Mouse (Mus musculus) CH12.LX (cell line): ENCODE measurements around the gene Cyp2c54. TPM values are rescaled to one million over a fixed set of nuclear protein-coding genes. Genes with fewer than 3 reads are reported as not detected.
"Not testable (repeated sequence)": the region's sequence is repeated elsewhere in the genome, so short reads cannot be mapped to it uniquely, and the experiment has no call there.

Experiments
- DNase-seq: peaks from one replicate; pipeline ENCODE4 v3.0.0-alpha.2; 2013; ENCODE audit errors: extremely low read depth
- H3K27ac ChIP-seq: 2 replicates; pipeline ENCODE4 v1.5.1; 2012; ENCODE audit warnings: low read depth, mild to moderate bottlenecking, control low read depth, moderate library complexity; ENCODE audit not compliant: insufficient read depth
- H3K27me3 ChIP-seq: replicated peaks from 2 replicates; pipeline ENCODE3; 2012; ENCODE audit warnings: inconsistent platforms
- H3K36me3 ChIP-seq, 2 experiments: replicated peaks in 1 of 2; 2 replicates each; pipeline versions ENCODE3 to v1.6.1; 2012; ENCODE audit warnings: inconsistent platforms in 1 of 2, low read length in 1 of 2, mild to moderate bottlenecking in 1 of 2, mixed read lengths in 1 of 2, moderate library complexity in 1 of 2; ENCODE audit not compliant: control insufficient read depth in 1 of 2, insufficient read depth in 1 of 2
- H3K4me1 ChIP-seq, 2 experiments: 2 replicates each; pipeline ENCODE4 v1.6.1; 2012; ENCODE audit warnings: inconsistent platforms in 1 of 2, moderate library complexity in 1 of 2; ENCODE audit not compliant: insufficient read depth in 2 of 2, control insufficient read depth in 1 of 2
- H3K4me2 ChIP-seq: 2 replicates; pipeline ENCODE4 v1.6.1; 2012; ENCODE audit warnings: low read depth, mild to moderate bottlenecking, control low read depth; ENCODE audit not compliant: poor library complexity, insufficient read depth, severe bottlenecking
- H3K4me3 ChIP-seq, 3 experiments: fragments of 150-350 bp in 1 of 3; sonication (generic) in 1 of 3; replicated peaks in 1 of 3; 2 replicates each; pipeline versions ENCODE3 to v1.5.1; 2011 to 2012; ENCODE audit warnings: low read depth in 2 of 3, low read length in 2 of 3, mild to moderate bottlenecking in 2 of 3, moderate library complexity in 2 of 3, control low read depth in 1 of 3, improper control_type of control experiment in 1 of 3, inconsistent platforms in 1 of 3, mixed read lengths in 1 of 3; ENCODE audit not compliant: poor library complexity in 1 of 3
- H3K79me2 ChIP-seq: replicated peaks from 2 replicates; pipeline ENCODE4 v1.6.1; 2012; ENCODE audit warnings: mild to moderate bottlenecking, moderate library complexity; ENCODE audit not compliant: control insufficient read depth, poor library complexity, insufficient read depth, severe bottlenecking; ENCODE audit errors: extremely low read depth
- H3K9ac ChIP-seq: 2 replicates; pipeline ENCODE4 v1.6.1; 2012; ENCODE audit warnings: low read depth, mild to moderate bottlenecking, control low read depth, moderate library complexity; ENCODE audit not compliant: insufficient read depth
- H3K9me3 ChIP-seq: replicated peaks from 2 replicates; pipeline ENCODE3; 2012; ENCODE audit warnings: low read length, inconsistent platforms, mixed read lengths
- CHD2 ChIP-seq: IDR thresholded peaks from 2 replicates; pipeline ENCODE4 v1.6.1; 2011; ENCODE audit warnings: low read length, improper control_type of control experiment
- JUN ChIP-seq: IDR thresholded peaks from 2 replicates; pipeline ENCODE4 v1.6.1; 2011; ENCODE audit warnings: low read depth, mild to moderate bottlenecking, low read length, improper control_type of control experiment, moderate library complexity; ENCODE audit not compliant: insufficient read depth
- MAZ ChIP-seq: IDR thresholded peaks from 2 replicates; pipeline ENCODE4 v1.6.1; 2012; ENCODE audit warnings: low read depth, mild to moderate bottlenecking, inconsistent platforms, low read length, improper control_type of control experiment, moderate library complexity
- PAX5 ChIP-seq: IDR thresholded peaks from 2 replicates; pipeline ENCODE4 v1.6.1; 2012; ENCODE audit warnings: low read length, inconsistent platforms, mixed read lengths
- POLR2A ChIP-seq: IDR thresholded peaks from 2 replicates; pipeline ENCODE4 v1.6.1; 2011; ENCODE audit warnings: low read depth, mild to moderate bottlenecking, improper control_type of control experiment, low read length
- POLR2AphosphoS2 ChIP-seq: IDR thresholded peaks from 2 replicates; pipeline ENCODE4 v1.6.1; 2011; ENCODE audit warnings: low read depth, low read length, improper control_type of control experiment
- RAD21 ChIP-seq: IDR thresholded peaks from 2 replicates; pipeline ENCODE4 v1.6.1; 2011; ENCODE audit warnings: low read depth, mild to moderate bottlenecking, low read length, improper control_type of control experiment, moderate library complexity
- RCOR1 ChIP-seq: conservative IDR thresholded peaks from 2 replicates; pipeline ENCODE4 v1.6.1; 2012; ENCODE audit warnings: low read depth, mild to moderate bottlenecking, inconsistent platforms, low read length, improper control_type of control experiment
- USF2 ChIP-seq: conservative IDR thresholded peaks from 2 replicates; pipeline ENCODE4 v1.6.1; 2011; ENCODE audit warnings: low read depth, low read length, improper control_type of control experiment
- dilution Hi-C: fragments of 300-500 bp; cut with MboI; formaldehyde crosslinking; loops from 2 replicates; pipeline ENCODE4 v1.14.3; 2020; ENCODE audit warnings: low sequenced_read_pairs; ENCODE audit not compliant: extremely low pct_unique_long_range_greater_than_20kb, extremely low pct_ligation_motif_present
- in situ Hi-C: fragments of 300-500 bp; cut with MboI; formaldehyde crosslinking; loops from 3 replicates; pipeline ENCODE4 v1.14.3; 2019; ENCODE audit warnings: low sequenced_read_pairs, low pct_ligation_motif_present, low pct_unique_long_range_greater_than_20kb, mixed read lengths
- polyA plus RNA-seq: library from polyadenylated mRNA; unstranded; fragments of >175 nt; gene quantifications from 2 replicates; pipeline ENCODE4 v1.2.1, GENCODE M21; 2012; ENCODE audit warnings: low read depth; ENCODE audit not compliant: insufficient read length
- total RNA-seq, 2 experiments: library from RNA; depleted of rRNA; stranded (reverse); fragments of 300-350 nt in 1 of 2; fragments of >200 nt in 1 of 2; gene quantifications; 2 replicates each; pipeline ENCODE4 v1.2.3; 2012 to 2014

The Cyp2c54 gene
- total and polyA plus RNA-seq, 3 experiments: not detected

DNA sequence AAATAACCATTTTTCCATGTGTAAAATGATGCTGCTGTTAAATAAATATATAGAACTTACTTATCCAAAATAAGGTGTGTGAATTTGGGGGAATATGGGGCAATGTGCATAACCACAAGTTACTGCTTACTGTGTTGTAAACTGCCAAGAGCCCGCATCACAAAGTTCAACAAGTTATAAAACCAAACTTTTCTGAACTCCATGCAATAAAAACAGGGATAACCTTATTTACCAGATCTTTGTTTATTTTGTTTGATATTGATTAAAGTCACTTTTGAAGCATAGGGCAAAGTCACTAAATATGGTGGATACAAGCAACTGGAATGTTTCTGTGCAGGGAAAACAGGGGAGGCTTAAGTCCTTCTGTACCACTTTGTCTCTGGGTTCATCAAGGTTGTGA is 14.8 kb upstream of the Cyp2c54 start:
- Histone ChIP-seq H3K36me3 (no peaks in the 10 kb centered on the region), H3K4me1 (no peaks in the 10 kb centered on the region), H3K9me3 (no peaks in the 10 kb centered on the region), H3K27me3 (no peaks in the 10 kb centered on the region), H3K4me3 (no peak overlapping the region), H3K27ac (no peak overlapping the region), H3K79me2 (no peaks in the 10 kb centered on the region), H3K4me2 (no peak overlapping the region), H3K9ac (no peak overlapping the region)
- TF ChIP-seq CHD2 (no peak), JUN (no peak), PAX5 (no peak)
- in situ Hi-C loops (no loop called here), dilution Hi-C loops (no loop called here)
- DNase-seq: no peak

DNA sequence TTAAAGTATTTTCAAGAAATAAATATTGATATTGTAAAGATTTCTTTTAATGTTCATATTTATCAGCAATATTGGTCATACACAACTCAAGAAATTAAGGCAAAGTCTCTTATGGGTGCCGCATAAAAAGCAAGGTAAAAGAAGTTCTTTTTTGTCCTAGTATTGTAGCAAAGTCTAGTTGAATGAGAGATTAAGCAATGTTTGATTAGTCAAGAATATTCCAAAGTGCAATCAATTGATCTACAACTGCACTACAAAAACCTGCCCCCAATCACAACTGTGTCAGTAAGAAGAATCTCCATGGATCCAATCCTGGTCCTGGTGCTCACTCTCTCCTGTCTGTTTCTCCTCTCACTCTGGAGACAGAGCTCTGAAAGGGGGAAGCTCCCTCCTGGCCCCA is 81.5 kb downstream of the Cyp2c54 start, which contains the start of gene Cyp2c37:
TSS of gene Cyp2c37 (plus strand) at position 285 of the 400 bp plus-strand sequence.
- DNase-seq, in situ Hi-C loops, H3K9ac ChIP-seq, H3K9me3 ChIP-seq, H3K4me2 ChIP-seq, H3K36me3 ChIP-seq, H3K4me3 ChIP-seq, H3K27me3 ChIP-seq, H3K79me2 ChIP-seq, H3K4me1 ChIP-seq, H3K27ac ChIP-seq, dilution Hi-C loops: not testable (repeated sequence)

- Histone ChIP-seq H3K4me2 (no peak overlapping the region), H3K9ac (no peak overlapping the region), H3K27me3 (no peaks in the 10 kb centered on the region), H3K4me1 (peaks cover 0 to 6% of the 10 kb centered on the region in 2 experiments; a peak in 2 of 4 replicates), H3K36me3 (no peaks in the 10 kb centered on the region), H3K4me3 (no peak overlapping the region), H3K9me3 (no peaks in the 10 kb centered on the region), H3K79me2 (no peaks in the 10 kb centered on the region), H3K27ac (no peak overlapping the region)
- no peak for DNase-seq
- dilution Hi-C loops: no loop called here
- TF ChIP-seq MAZ (no peak), USF2 (no peak), RAD21 (no peak), POLR2AphosphoS2 (no peak), POLR2A (no peak), RCOR1 (no peak)
- in situ Hi-C loops: no loop called here
Observed at GRCm38 (mm10) chr19:39989471-39989870, 84.2 kb downstream of the Cyp2c54 start.

Other genes with a start within 250 kb of the Cyp2c54 start
- not detected in 2 replicates for gene Cyp2c69, start 187.0 kb downstream of the Cyp2c54 start, total RNA-seq (2012; rRNA removed)
- not detected in 2 replicates for gene Cyp2c69, start 187.0 kb downstream of the Cyp2c54 start, total RNA-seq (2014; rRNA removed)
- gene Cyp2c69, start 187.0 kb downstream of the Cyp2c54 start, polyA plus RNA-seq: not detected in 2 replicates
- not detected in 2 replicates for gene Cyp2c37, start 81.4 kb downstream of the Cyp2c54 start, total RNA-seq (2012; rRNA removed)
- not detected in 2 replicates for gene Cyp2c37, start 81.4 kb downstream of the Cyp2c54 start, total RNA-seq (2014; rRNA removed)
- not detected in 2 replicates for gene Cyp2c37, start 81.4 kb downstream of the Cyp2c54 start, polyA plus RNA-seq
- gene Cyp2c50, start 15.9 kb upstream of the Cyp2c54 start, total RNA-seq (2012; rRNA removed): not detected in 2 replicates
- not detected in 2 replicates for gene Cyp2c50, start 15.9 kb upstream of the Cyp2c54 start, total RNA-seq (2014; rRNA removed)
- gene Cyp2c50, start 15.9 kb upstream of the Cyp2c54 start, polyA plus RNA-seq: not detected in 2 replicates
- gene Cyp2c70, start 113.5 kb upstream of the Cyp2c54 start, total RNA-seq (2012; rRNA removed): not detected in 2 replicates
- not detected in 2 replicates for gene Cyp2c70, start 113.5 kb upstream of the Cyp2c54 start, total RNA-seq (2014; rRNA removed)
- not detected in 2 replicates for gene Cyp2c70, start 113.5 kb upstream of the Cyp2c54 start, polyA plus RNA-seq
- 16.4 and 18.7 TPM in 2 replicates for gene Pdlim1, start 198.0 kb upstream of the Cyp2c54 start, total RNA-seq (2012; rRNA removed)
- gene Pdlim1, start 198.0 kb upstream of the Cyp2c54 start, total RNA-seq (2014; rRNA removed): 14.3 and 15.1 TPM in 2 replicates
- 54.9 and 57.0 TPM in 2 replicates for gene Pdlim1, start 198.0 kb upstream of the Cyp2c54 start, polyA plus RNA-seq